Mouse (Mus musculus): ENCODE results near the gene Rnase11.

The Rnase11 gene

GRCm38 (mm10) chr14:51082599-51083581 lies 32.9 kb upstream of the Rnase11 start:
- in situ Hi-C loops (cut with MboI, MseI), result loop anchor here in 1 of 2 experiments (10.0 kb wide), 1 partner anchor 922 kb away; no protein-coding TSS in a partner anchor

GRCm38 (mm10) chr14:51081035-51081434 lies 31.1 kb upstream of the Rnase11 start:
- in situ Hi-C loops (cut with MboI, MseI), result loop anchor here in 1 of 2 experiments (10.0 kb wide), 1 partner anchor 924 kb away; no protein-coding TSS in a partner anchor

- in situ Hi-C loops (cut with MboI, MseI), result no loop called here
Observed at GRCm38 (mm10) chr14:51079180-51079579, 29.2 kb upstream of the Rnase11 start.

- in situ Hi-C loops (cut with MboI, MseI), result loop anchor here in 1 of 2 experiments (5.0 kb wide), 1 partner anchor 157 kb away; no protein-coding TSS in a partner anchor
Observed at GRCm38 (mm10) chr14:51074335-51074734, 24.4 kb upstream of the Rnase11 start, which contains the start of gene Olfr750. Gene Olfr750, minus strand, starts transcription at chr14:51074435.

GRCm38 (mm10) chr14:51069617-51070016 lies 19.7 kb upstream of the Rnase11 start:
- in situ Hi-C loops (cut with MboI, MseI), result loop anchor here (5.0 to 10.0 kb wide), 4 partner anchors 33 to 1185 kb away; partner anchors contain the start of gene Chd8 (in 1 of the 2)

- in situ Hi-C loops (cut with MboI, MseI), result loop anchor here (5.0 to 10.0 kb wide), 3 partner anchors 33 to 1186 kb away; partner anchors contain the start of gene Chd8 (in 1 of the 2)
Observed at GRCm38 (mm10) chr14:51068956-51069355, 19.0 kb upstream of the Rnase11 start.

- in situ Hi-C loops (cut with MboI, MseI), result loop anchor here (5.0 to 10.0 kb wide), 3 partner anchors 38 to 1194 kb away; partner anchors contain the start of genes Ccnb1ip1 (in 1 of the 2), Chd8 (in 1 of the 2) and Parp2 (in 1 of the 2)
Observed at GRCm38 (mm10) chr14:51060761-51061160, 10.8 kb upstream of the Rnase11 start.

- in situ Hi-C loops (cut with MboI, MseI), result no loop called here
Observed at GRCm38 (mm10) chr14:51057401-51057831, 7.5 kb upstream of the Rnase11 start, which contains the start of gene Rnase12. Gene Rnase12, minus strand, starts transcription at chr14:51057661.

GRCm38 (mm10) chr14:51054243-51055237 lies 4.6 kb upstream of the Rnase11 start:
- in situ Hi-C loops (cut with MboI, MseI), result no loop called here

GRCm38 (mm10) chr14:51053176-51053575 lies 3.2 kb upstream of the Rnase11 start:
- in situ Hi-C loops (cut with MboI, MseI), result no loop called here

- in situ Hi-C loops (cut with MboI, MseI), result no loop called here
Observed at GRCm38 (mm10) chr14:51051941-51052340, 2.0 kb upstream of the Rnase11 start.

GRCm38 (mm10) chr14:51047846-51048245 lies 2.1 kb downstream of the Rnase11 start:
- in situ Hi-C loops (cut with MboI, MseI), result no loop called here

- in situ Hi-C loops (cut with MboI, MseI), result no loop called here
Observed at GRCm38 (mm10) chr14:51041769-51042168, 8.2 kb downstream of the Rnase11 start, which contains the start of gene Rnase9. Gene Rnase9, minus strand, starts transcription at chr14:51041869.

GRCm38 (mm10) chr14:51036214-51036613 lies 13.7 kb downstream of the Rnase11 start:
- in situ Hi-C loops (cut with MboI, MseI), result no loop called here

- in situ Hi-C loops (cut with MboI, MseI), result no loop called here
Observed at GRCm38 (mm10) chr14:51035206-51035605, 14.8 kb downstream of the Rnase11 start.

- in situ Hi-C loops (cut with MboI, MseI), result loop anchor here in 1 of 2 experiments (10.0 kb wide), 2 partner anchors 237 to 1313 kb away; no protein-coding TSS in a partner anchor
Observed at GRCm38 (mm10) chr14:51027387-51028155, 22.4 kb downstream of the Rnase11 start.

GRCm38 (mm10) chr14:51026391-51027133 lies 23.4 kb downstream of the Rnase11 start:
- in situ Hi-C loops (cut with MboI, MseI), result loop anchor here in 1 of 2 experiments (10.0 kb wide), 2 partner anchors 238 to 1312 kb away; no protein-coding TSS in a partner anchor

- in situ Hi-C loops (cut with MboI, MseI), result loop anchor here (5.0 to 10.0 kb wide), 4 partner anchors 37 to 1310 kb away; no protein-coding TSS in a partner anchor
Observed at GRCm38 (mm10) chr14:51024820-51025219, 25.1 kb downstream of the Rnase11 start.

GRCm38 (mm10) chr14:51023457-51023856 lies 26.5 kb downstream of the Rnase11 start:
- in situ Hi-C loops (cut with MboI, MseI), result loop anchor here (5.0 to 10.0 kb wide), 4 partner anchors 36 to 1309 kb away; no protein-coding TSS in a partner anchor

Data from T-helper 17 cell (primary cell).